Mouse (Mus musculus): ENCODE measurements around the gene Hcls1.

Gene Hcls1

GRCm38 (mm10) chr16:36930231-36931136, 4.3 kb upstream of the Hcls1 start:
- DNase-seq (ENCODE audit: extremely low read depth, low read depth), result no peak

DNA sequence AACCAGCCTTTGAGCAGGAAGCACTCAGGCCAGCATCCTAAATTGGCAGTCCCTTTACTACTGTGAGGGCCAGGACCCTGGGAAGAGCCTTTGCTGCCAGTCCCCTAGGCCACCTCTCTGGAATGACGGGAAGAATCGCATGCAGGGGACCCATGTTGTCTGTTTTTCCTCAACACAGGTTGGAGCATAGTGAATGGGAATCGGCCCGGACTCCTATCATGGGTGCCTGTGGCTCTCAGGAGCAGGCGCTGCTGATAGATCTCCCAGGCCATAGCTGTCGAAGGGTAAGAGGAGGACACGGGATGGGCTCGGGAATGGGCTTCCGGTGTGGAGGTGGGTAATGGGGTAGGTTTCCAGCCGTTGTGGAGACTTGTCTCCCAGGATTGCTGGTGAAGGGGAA, 3.4 kb upstream of the Hcls1 start:
- DNase-seq (ENCODE audit: extremely low read depth, low read depth), result no peak

- no peak for DNase-seq (ENCODE audit: extremely low read depth, low read depth)
These were observed 2.8 kb upstream of the Hcls1 start for GRCm38 (mm10) chr16:36931976-36932375.

DNA sequence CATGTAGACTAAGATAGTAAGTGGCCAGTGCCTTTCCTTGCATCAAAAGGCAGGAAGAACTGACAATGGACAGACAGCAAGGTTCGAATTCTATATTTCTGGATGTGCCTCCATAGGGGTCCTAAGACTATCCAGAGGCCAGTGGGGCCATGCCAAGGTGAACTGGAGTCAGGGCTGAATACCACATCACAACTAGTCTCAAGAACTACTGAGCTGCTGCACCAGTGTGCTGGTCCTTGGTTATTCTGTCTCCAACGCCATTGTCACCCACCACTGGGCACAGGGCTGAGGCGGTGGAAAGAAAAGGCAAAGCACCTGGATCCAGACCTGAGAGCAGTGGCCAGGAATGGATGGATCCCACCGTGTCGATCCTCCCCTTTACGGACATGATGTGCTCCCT, 2.2 kb upstream of the Hcls1 start:
- DNase-seq (ENCODE audit: extremely low read depth, low read depth), result no peak

GRCm38 (mm10) chr16:36934131-36934840, 497 bp upstream of the Hcls1 start:
- DNase-seq (ENCODE audit: extremely low read depth, low read depth), result no peak

DNA sequence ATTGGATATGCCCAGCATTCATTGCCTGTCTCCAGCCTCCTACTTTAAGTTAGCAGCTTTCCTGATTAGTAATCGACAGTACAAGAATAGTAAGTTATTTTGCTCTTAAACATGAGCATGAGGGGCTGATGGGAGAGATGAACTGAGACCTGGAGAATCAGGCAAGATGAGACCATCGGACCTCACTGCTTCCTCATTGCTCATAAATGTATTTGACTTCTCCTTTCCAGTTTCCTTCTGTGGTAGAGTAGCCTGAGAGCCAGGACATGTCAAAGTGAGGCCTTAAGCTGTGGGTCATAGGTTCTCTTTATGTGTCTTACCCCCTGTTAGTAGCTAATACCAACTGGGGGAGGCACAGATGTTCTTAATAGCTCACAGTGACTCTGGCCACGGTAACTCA, 1.0 kb downstream of the Hcls1 start:
- DNase-seq (ENCODE audit: extremely low read depth, low read depth), result peak; percentile 59

GRCm38 (mm10) chr16:36941137-36941727, 6.4 kb downstream of the Hcls1 start:
- DNase-seq (ENCODE audit: extremely low read depth, low read depth), result no peak

GRCm38 (mm10) chr16:36941895-36942294, 7.1 kb downstream of the Hcls1 start:
- no peak for DNase-seq (ENCODE audit: extremely low read depth, low read depth)

- no peak for DNase-seq (ENCODE audit: extremely low read depth, low read depth)
These were observed 8.8 kb downstream of the Hcls1 start for GRCm38 (mm10) chr16:36943591-36943990.

GRCm38 (mm10) chr16:36944895-36945424, 10.2 kb downstream of the Hcls1 start:
- DNase-seq (ENCODE audit: extremely low read depth, low read depth), result no peak

DNA sequence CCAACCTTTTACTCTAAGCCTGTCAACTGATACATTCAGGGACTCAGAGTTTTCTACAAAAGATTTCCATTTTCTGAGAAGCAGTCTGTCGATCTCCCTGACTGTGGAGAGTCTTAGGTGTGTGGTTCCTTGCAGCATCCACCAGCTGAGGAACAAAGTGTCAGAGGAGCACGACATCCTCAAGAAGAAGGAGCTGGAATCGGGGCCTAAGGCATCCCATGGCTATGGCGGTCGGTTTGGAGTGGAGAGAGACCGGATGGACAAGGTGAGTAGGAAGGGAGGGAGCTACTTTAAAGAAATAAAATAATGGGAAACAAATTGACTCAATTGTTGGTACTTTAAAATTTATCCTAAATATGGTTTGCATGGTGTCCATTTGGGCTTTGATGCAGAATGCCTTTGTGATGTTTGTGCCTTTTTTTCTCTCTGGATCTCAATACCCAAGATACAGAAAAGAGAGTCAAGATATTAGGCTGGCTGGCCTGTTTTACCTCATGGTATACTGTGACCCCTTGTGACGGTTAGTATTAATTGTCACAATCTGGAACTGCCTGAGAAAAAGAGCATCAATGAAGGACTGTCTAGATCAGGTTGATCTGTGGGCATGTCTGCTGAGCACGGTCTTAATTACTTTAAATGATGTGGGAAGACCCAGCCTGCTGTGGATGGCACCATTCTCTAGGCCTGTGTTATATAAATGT, 11.8 kb downstream of the Hcls1 start:
- no peak for DNase-seq (ENCODE audit: extremely low read depth, low read depth)

- no peak for DNase-seq (ENCODE audit: extremely low read depth, low read depth)
These were observed 12.9 kb downstream of the Hcls1 start for GRCm38 (mm10) chr16:36947646-36948197.

GRCm38 (mm10) chr16:36949614-36950336, 15.0 kb downstream of the Hcls1 start:
- no peak for DNase-seq (ENCODE audit: extremely low read depth, low read depth)

- DNase-seq (ENCODE audit: extremely low read depth, low read depth), result no peak
These were observed 16.2 kb downstream of the Hcls1 start for GRCm38 (mm10) chr16:36951029-36951428.

DNA sequence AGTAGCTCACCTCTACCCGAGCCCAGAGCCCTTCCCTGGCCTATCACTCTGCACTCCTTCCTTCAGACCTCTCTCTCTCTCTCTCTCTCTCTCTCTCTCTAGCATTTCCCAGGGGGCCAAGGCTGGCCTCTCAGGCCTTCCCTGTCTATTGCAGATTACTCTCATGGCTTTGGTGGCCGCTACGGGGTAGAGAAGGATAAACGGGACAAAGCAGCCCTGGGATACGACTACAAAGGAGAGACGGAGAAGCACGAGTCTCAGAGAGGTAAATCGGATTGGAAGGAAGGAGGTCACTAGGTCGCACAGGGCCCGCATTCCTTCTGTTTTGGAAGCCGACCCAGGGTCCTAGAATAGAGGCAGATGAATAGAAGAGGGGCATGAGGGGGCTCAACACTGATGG, 20.3 kb downstream of the Hcls1 start:
- no peak for DNase-seq (ENCODE audit: extremely low read depth, low read depth)

DNA sequence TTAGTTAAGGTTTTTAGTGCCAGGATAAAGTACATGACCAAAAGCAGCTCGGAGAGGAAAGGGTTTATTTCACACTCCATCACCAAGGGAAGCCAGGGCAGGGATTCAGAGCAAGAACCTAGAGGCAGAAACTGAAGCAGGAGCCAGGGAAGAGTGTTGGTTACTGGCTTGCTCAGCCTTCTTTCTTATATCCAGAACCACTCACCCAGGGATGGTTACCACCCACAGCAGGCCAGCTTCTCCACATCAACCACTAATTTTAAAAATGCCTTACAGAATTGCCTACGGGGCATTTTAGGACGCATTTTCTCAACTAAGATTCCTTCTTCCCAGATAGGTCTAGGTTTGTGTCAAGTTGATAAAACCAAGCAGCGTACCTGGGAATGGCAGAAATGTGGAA, 28.6 kb downstream of the Hcls1 start:
- DNase-seq (ENCODE audit: extremely low read depth, low read depth), result no peak

- DNase-seq (ENCODE audit: extremely low read depth, low read depth), result no peak
These were observed 44.3 kb downstream of the Hcls1 start for GRCm38 (mm10) chr16:36979127-36979526.

- DNase-seq (ENCODE audit: extremely low read depth, low read depth), result no peak
These were observed 49.0 kb downstream of the Hcls1 start for GRCm38 (mm10) chr16:36983796-36984195.

- no peak for DNase-seq (ENCODE audit: extremely low read depth, low read depth)
These were observed 50.9 kb downstream of the Hcls1 start for GRCm38 (mm10) chr16:36985636-36986042.

DNA sequence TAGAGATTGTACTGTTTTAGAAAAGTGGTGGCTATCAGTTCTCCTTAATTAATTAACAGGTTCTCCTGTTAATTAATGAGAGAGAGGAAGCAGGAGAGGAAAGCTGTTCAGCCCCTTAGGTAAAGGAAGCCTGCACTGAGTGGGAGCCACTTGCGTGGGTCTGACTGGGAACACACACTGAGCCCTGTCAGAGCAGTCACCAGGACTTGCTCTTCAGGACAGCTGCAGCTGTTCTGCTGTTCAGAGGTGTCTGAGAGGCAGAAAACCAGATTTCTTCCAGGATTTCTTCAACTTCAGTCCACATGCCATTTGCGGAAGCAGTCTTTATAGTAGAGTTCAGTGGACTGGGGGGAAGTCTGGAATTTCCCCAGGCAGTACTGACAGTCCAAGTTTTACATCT, 52.6 kb downstream of the Hcls1 start:
- DNase-seq (ENCODE audit: extremely low read depth, low read depth), result no peak
